Mouse (Mus musculus): ENCODE measurements around the gene Irx5.

Gene Irx5

GRCm38 (mm10) chr8:92357398-92357981 is at the start of gene Irx5:
Gene Irx5 (plus strand): TSS chr8:92357625.
- DNase-seq (ENCODE audit: inconsistent age in 2 of 2, low spot score in 1 of 2) = peak; percentile 75 to 85

GRCm38 (mm10) chr8:92312178-92312577 is 45.2 kb upstream of the Irx5 start:
- no peak for DNase-seq (ENCODE audit: inconsistent age in 2 of 2, low spot score in 1 of 2)

GRCm38 (mm10) chr8:92313707-92314106 is 43.7 kb upstream of the Irx5 start:
- no peak for DNase-seq (ENCODE audit: inconsistent age in 2 of 2, low spot score in 1 of 2)

GRCm38 (mm10) chr8:92323751-92324150 is 33.7 kb upstream of the Irx5 start:
- DNase-seq (ENCODE audit: inconsistent age in 2 of 2, low spot score in 1 of 2) = no peak

GRCm38 (mm10) chr8:92327176-92327575 is 30.2 kb upstream of the Irx5 start:
- DNase-seq (ENCODE audit: inconsistent age in 2 of 2, low spot score in 1 of 2) = no peak

GRCm38 (mm10) chr8:92329273-92329672 is 28.2 kb upstream of the Irx5 start:
- no peak for DNase-seq (ENCODE audit: inconsistent age in 2 of 2, low spot score in 1 of 2)

- DNase-seq (ENCODE audit: inconsistent age in 2 of 2, low spot score in 1 of 2) = peak; percentile 9 to 67
These were observed 25.6 kb upstream of the Irx5 start for GRCm38 (mm10) chr8:92331811-92332210.

GRCm38 (mm10) chr8:92333406-92333805 is 24.0 kb upstream of the Irx5 start:
- DNase-seq (ENCODE audit: inconsistent age in 2 of 2, low spot score in 1 of 2) = no peak

- no peak for DNase-seq (ENCODE audit: inconsistent age in 2 of 2, low spot score in 1 of 2)
These were observed 22.3 kb upstream of the Irx5 start for GRCm38 (mm10) chr8:92335079-92335478.

GRCm38 (mm10) chr8:92336041-92336440 is 21.4 kb upstream of the Irx5 start:
- DNase-seq (ENCODE audit: inconsistent age in 2 of 2, low spot score in 1 of 2) = no peak

- no peak for DNase-seq (ENCODE audit: inconsistent age in 2 of 2, low spot score in 1 of 2)
These were observed 13.9 kb upstream of the Irx5 start for GRCm38 (mm10) chr8:92343544-92343943.

- DNase-seq (ENCODE audit: inconsistent age in 2 of 2, low spot score in 1 of 2) = no peak
These were observed 7.4 kb upstream of the Irx5 start for GRCm38 (mm10) chr8:92349898-92350486.

- DNase-seq (ENCODE audit: inconsistent age in 2 of 2, low spot score in 1 of 2) = no peak
These were observed 4.0 kb upstream of the Irx5 start for GRCm38 (mm10) chr8:92353405-92353804.

GRCm38 (mm10) chr8:92354536-92355482 is 2.6 kb upstream of the Irx5 start:
- peak in 1 of 2 experiments; percentile 52 for DNase-seq (ENCODE audit: inconsistent age in 2 of 2, low spot score in 1 of 2)

- DNase-seq (ENCODE audit: inconsistent age in 2 of 2, low spot score in 1 of 2) = peak; percentile 98 to 99
These were observed 1.5 kb upstream of the Irx5 start for GRCm38 (mm10) chr8:92355701-92356612.

- DNase-seq (ENCODE audit: inconsistent age in 2 of 2, low spot score in 1 of 2) = no peak
These were observed 631 bp upstream of the Irx5 start for GRCm38 (mm10) chr8:92356613-92357375.

GRCm38 (mm10) chr8:92358141-92358999 is 945 bp downstream of the Irx5 start:
- peak; percentile 37 to 73 for DNase-seq (ENCODE audit: inconsistent age in 2 of 2, low spot score in 1 of 2)

- DNase-seq (ENCODE audit: inconsistent age in 2 of 2, low spot score in 1 of 2) = peak; percentile 23 to 65
These were observed 1.8 kb downstream of the Irx5 start for GRCm38 (mm10) chr8:92359000-92359832.

- DNase-seq (ENCODE audit: inconsistent age in 2 of 2, low spot score in 1 of 2) = no peak
These were observed 2.3 kb downstream of the Irx5 start for GRCm38 (mm10) chr8:92359833-92360082.

All from adrenal gland, adult (tissue).